10 mouse cellular contexts compared by ENCODE assay signal in genomic region chr15:78956351-78956750, GRCm38 (mm10). TPM values are rescaled to one million over a fixed set of nuclear protein-coding genes. Genes with fewer than 3 reads are reported as not detected.
DNase-seq lines count a peak whose midpoint lies in the region; ATAC-seq and TF ChIP-seq lines count a peak whose summit lies in the region.
"Had no signal": no experiment of that assay in that cellular context is flagged by ENCODE, and none has a peak within 500 bp of the region (broad histone marks: within the 10 kb centered on the region; RNA-seq: fewer than 3 reads in every experiment).

No protein-coding gene starts in this region.

- H3K4me3 ChIP-seq in kidney, embryonic 15.5 days (replicated peaks) = no peak overlapping the region
- H3K4me3 ChIP-seq in limb, embryonic 14.5 days (replicated peaks; ENCODE audit: low read length) = no peak overlapping the region
- H3K4me3 ChIP-seq: neural tube, embryonic 15.5 days had no signal

- TF ChIP-seq POLR2A in limb, embryonic 14.5 days (IDR thresholded peaks at IDR 0.05; ENCODE audit: borderline replicate concordance, extremely low read depth, insufficient read depth, insufficient read length) = no peak

- peak overlapping the region; percentile 70; the same call in 1 of the 2 replicates for H3K27ac ChIP-seq in kidney, embryonic 15.5 days
- H3K27ac ChIP-seq in limb, embryonic 14.5 days (replicated peaks; ENCODE audit: low read depth, low read length) = no peak overlapping the region
- H3K27ac ChIP-seq: neural tube, embryonic 15.5 days had no signal

- peaks cover 20% of the 10 kb centered on the region for H3K4me1 ChIP-seq in kidney, embryonic 15.5 days
- peaks cover 9% of the 10 kb centered on the region for H3K4me1 ChIP-seq in limb, embryonic 14.5 days (ENCODE audit: control insufficient read depth, insufficient read depth, low read length)
- H3K4me1 ChIP-seq: neural tube, embryonic 15.5 days had no signal

- WGBS in kidney, embryonic 15.5 days = 75% methylated on average over 4 of the region's 4 CpGs
- WGBS in limb, embryonic 14.5 days = 73% methylated on average over 4 of the region's 4 CpGs

- H3K4me2 ChIP-seq in kidney, embryonic 15.5 days = no peak overlapping the region
- no peak overlapping the region for H3K4me2 ChIP-seq in limb, embryonic 14.5 days (replicated peaks; ENCODE audit: low read depth, low read length, severe bottlenecking)
- H3K4me2 ChIP-seq: neural tube, embryonic 15.5 days had no signal

- no peak for ATAC-seq in kidney, embryonic 15.5 days (replicated peaks; ENCODE audit: low FRiP score)
- ATAC-seq in limb, embryonic 14.5 days (ENCODE audit: low FRiP score, low read depth) = no peak
- ATAC-seq in frontal cortex, adult (ENCODE audit: low TSS enrichment) = no peak
- ATAC-seq: intestine, embryonic 16.5 days had no signal

- peaks cover 14% of the 10 kb centered on the region for H3K36me3 ChIP-seq in kidney, embryonic 15.5 days
- peaks cover 15% of the 10 kb centered on the region for H3K36me3 ChIP-seq in limb, embryonic 14.5 days (ENCODE audit: control insufficient read depth, insufficient read depth, low read length)

- DNase-seq in cerebellum, adult 18-20 months = peak; percentile 48 to 50
- no peak for DNase-seq in cerebellum, adult 11 months
- DNase-seq in kidney, postnatal 4 days = no peak
- peak; percentile 39 for DNase-seq in NIH3T3 (ENCODE audit: low read depth)
- peak; percentile 20 for DNase-seq in limb, embryonic 14.5 days (ENCODE audit: low spot score)
- DNase-seq in neural tube, embryonic 10.5 days (ENCODE audit: extremely low spot score, low spot score) = no peak

- no peak overlapping the region for H3K9ac ChIP-seq in kidney, embryonic 15.5 days
- H3K9ac ChIP-seq in limb, embryonic 14.5 days (ENCODE audit: low read depth, low read length, severe bottlenecking) = no peak overlapping the region
- H3K9ac ChIP-seq: neural tube, embryonic 15.5 days had no signal

- no peaks in the 10 kb centered on the region for H3K27me3 ChIP-seq in kidney, embryonic 15.5 days
- H3K27me3 ChIP-seq in limb, embryonic 14.5 days (ENCODE audit: control insufficient read depth, insufficient read depth, low read length) = no peaks in the 10 kb centered on the region
- H3K27me3 ChIP-seq: neural tube, embryonic 15.5 days had no signal

- no peaks in the 10 kb centered on the region for H3K9me3 ChIP-seq in kidney, embryonic 15.5 days (replicated peaks)
- H3K9me3 ChIP-seq in limb, embryonic 14.5 days (ENCODE audit: control insufficient read depth, low read length) = no peaks in the 10 kb centered on the region
- H3K9me3 ChIP-seq: neural tube, embryonic 15.5 days had no signal

RNA-seq across cellular contexts. Expression of gene Triobp, which starts 8.8 kb away (rescaled TPM):
- polyA plus RNA-seq in kidney, embryonic 15.5 days (2015; fragmentation: Nextera tagmentation; extraction: Ambion mirVana) = 62.9 and 66.6 TPM in 2 replicates
- 64.4 and 72.3 TPM in 2 replicates for polyA plus RNA-seq in limb, embryonic 14.5 days (2012; rRNA removed)
- polyA plus RNA-seq in limb, embryonic 14.5 days (2014; fragmentation: Nextera tagmentation; extraction: Ambion mirVana) = 44.7 and 46.8 TPM in 2 replicates

RNA-seq across cellular contexts. Expression of gene Nol12, which starts 21.6 kb away (rescaled TPM):
- polyA plus RNA-seq in kidney, embryonic 15.5 days (2015; fragmentation: Nextera tagmentation; extraction: Ambion mirVana) = 54.6 and 58.9 TPM in 2 replicates
- polyA plus RNA-seq in limb, embryonic 14.5 days (2012; rRNA removed) = 38.8 and 41.0 TPM in 2 replicates
- polyA plus RNA-seq in limb, embryonic 14.5 days (2014; fragmentation: Nextera tagmentation; extraction: Ambion mirVana) = 50.6 and 53.1 TPM in 2 replicates

RNA-seq across cellular contexts. Expression of gene Lgals1, which starts 29.8 kb away (rescaled TPM):
- polyA plus RNA-seq in kidney, embryonic 15.5 days (2015; fragmentation: Nextera tagmentation; extraction: Ambion mirVana) = 761 and 838 TPM in 2 replicates
- polyA plus RNA-seq in limb, embryonic 14.5 days (2012; rRNA removed) = 2,106 and 2,309 TPM in 2 replicates
- polyA plus RNA-seq in limb, embryonic 14.5 days (2014; fragmentation: Nextera tagmentation; extraction: Ambion mirVana) = 2,467 and 2,738 TPM in 2 replicates

RNA-seq across cellular contexts. Expression of gene Pdxp, which starts 42.6 kb away (rescaled TPM):
- polyA plus RNA-seq in kidney, embryonic 15.5 days (2015; fragmentation: Nextera tagmentation; extraction: Ambion mirVana) = 13.7 and 15.0 TPM in 2 replicates
- polyA plus RNA-seq in limb, embryonic 14.5 days (2012; rRNA removed) = 32.5 and 44.4 TPM in 2 replicates
- 20.8 and 21.7 TPM in 2 replicates for polyA plus RNA-seq in limb, embryonic 14.5 days (2014; fragmentation: Nextera tagmentation; extraction: Ambion mirVana)

RNA-seq across cellular contexts. Expression of gene Sh3bp1, which starts 56.8 kb away (rescaled TPM):
- polyA plus RNA-seq in kidney, embryonic 15.5 days (2015; fragmentation: Nextera tagmentation; extraction: Ambion mirVana) = 34.4 and 41.6 TPM in 2 replicates
- polyA plus RNA-seq in limb, embryonic 14.5 days (2012; rRNA removed) = 127 and 202 TPM in 2 replicates
- polyA plus RNA-seq in limb, embryonic 14.5 days (2014; fragmentation: Nextera tagmentation; extraction: Ambion mirVana) = 51.7 and 54.9 TPM in 2 replicates

Comparison
In these comparisons a context has a peak if more than half of its experiments do, and no peak if none do; other contexts are left out.
1. DNase-seq: peak in cerebellum, adult 18-20 months (2 of 2), NIH3T3 (single experiment) and limb, embryonic 14.5 days (single experiment); none in cerebellum, adult 11 months (single experiment), kidney, postnatal 4 days (0 of 2) and neural tube, embryonic 10.5 days (single experiment).